Mouse (Mus musculus): Measurements from ENCODE around the gene Upf1.
A peak's percentile ranks its signal among the peaks of the same experiment; 100 is the strongest.

GRCm38 (mm10) chr8:70330741-70331364 lies 22.2 kb downstream of the Upf1 start:
- TF ChIP-seq CTCF (IDR thresholded peaks at IDR 0.05) (peak; percentile 36), EP300 (IDR thresholded peaks at IDR 0.05; ENCODE audit: insufficient read depth, low read depth, low read length) (no peak)

Measured in heart, adult 2 months (tissue).